Mouse (Mus musculus) activated CD4-positive, CD25-positive, alpha-beta regulatory T cell, adult 4 months (primary cell): ENCODE results near the gene 2010111I01Rik. TPM values are rescaled to one million over a fixed set of nuclear protein-coding genes. Genes with fewer than 3 reads are reported as not detected.

Experiments used
- ATAC-seq: one replicate; pipeline ENCODE4 v1.8.0; 2017
- polyA plus RNA-seq, 2 experiments: library from polyadenylated mRNA; unstranded; fragments of 100-300 nt; shearing (Covaris generic); gene quantifications; one replicate each; pipeline ENCODE4 v1.2.1; 2017

Gene 2010111I01Rik
- polyA plus RNA-seq, 2 experiments from 2014 or later = 210 to 226 TPM

- no peak for ATAC-seq
Measured at GRCm38 (mm10) chr13:63032304-63032830, 67.7 kb downstream of the 2010111I01Rik start.

DNA sequence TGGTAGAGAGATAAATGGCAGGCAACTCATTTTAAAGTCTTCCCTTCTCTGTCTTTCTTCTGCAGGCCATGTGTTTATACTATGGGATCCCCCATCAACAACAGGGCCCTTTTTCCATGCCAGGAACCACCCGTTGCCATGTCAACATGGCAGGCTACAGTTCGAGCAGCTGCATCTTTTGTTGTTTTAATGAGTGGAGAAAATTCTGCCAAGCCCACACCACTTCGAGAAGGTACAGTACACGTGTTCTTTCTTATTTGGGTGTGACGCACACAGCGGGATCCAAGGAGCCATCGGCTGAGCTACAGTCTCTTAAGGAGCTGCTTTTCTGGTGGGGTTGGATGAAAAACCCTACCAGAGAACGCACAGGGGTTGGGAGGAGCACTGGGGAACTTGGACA lies 68.3 kb downstream of the 2010111I01Rik start:
- ATAC-seq = no peak

GRCm38 (mm10) chr13:63033364-63033763 lies 68.7 kb downstream of the 2010111I01Rik start:
- ATAC-seq = no peak

DNA sequence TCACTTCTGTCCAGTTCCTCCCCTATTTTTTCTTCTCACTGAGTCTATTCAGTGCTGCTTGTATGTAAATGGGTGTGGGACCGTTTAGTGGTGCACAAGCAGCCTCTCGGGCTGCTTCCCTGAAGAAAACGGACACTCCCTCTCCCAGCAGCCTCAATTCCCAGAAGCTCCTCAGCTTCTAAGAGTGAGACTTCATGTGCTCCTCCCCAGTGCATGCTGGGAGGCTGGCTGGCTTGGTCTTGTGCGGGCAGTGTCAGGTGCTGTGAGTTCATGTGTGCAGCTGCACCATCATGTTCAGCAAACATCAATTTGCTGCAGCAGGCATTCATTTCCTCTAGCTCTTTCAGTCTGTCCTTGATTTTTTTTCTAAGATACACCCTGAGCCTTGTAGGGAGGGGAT lies 70.0 kb downstream of the 2010111I01Rik start:
- ATAC-seq = no peak

DNA sequence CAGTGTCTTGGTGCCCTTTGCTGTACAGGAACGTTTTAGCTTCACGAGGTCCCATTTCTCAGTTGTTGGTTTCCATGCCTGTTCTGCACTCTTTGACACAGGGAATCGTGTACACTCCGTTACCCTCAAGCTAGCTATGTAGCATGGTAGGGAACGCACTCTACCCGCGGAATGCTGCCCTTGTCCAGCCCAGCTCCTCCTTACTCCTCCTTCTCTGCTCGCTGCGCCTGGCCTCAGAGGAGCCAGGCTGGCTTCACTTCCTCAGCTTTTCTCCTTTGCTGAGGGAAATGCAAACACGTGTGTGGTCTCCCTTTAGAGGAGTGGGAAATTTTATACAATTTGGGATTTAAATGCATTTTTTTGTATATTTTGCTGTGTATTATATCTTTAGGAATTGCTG lies 73.2 kb downstream of the 2010111I01Rik start:
- no peak for ATAC-seq

GRCm38 (mm10) chr13:63038415-63038814 lies 73.7 kb downstream of the 2010111I01Rik start:
- no peak for ATAC-seq

DNA sequence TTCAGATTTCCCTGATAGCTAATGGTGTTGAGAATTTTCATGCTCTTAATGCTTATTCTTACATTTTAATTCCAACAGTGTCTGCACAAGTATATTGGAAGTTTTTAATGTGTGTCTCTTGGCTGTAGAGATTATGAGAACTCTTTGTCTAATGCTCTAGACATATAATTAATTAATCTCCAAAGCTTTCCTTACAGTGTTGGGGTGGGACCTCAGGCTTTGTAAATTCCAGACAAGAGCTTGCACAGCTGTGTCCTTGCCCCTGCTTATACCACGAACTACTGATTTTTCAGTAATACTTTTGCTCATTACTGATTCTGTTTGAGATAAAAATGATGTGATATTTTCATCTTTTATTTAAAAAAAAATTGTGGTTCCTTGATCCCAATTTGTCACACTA lies 74.2 kb downstream of the 2010111I01Rik start:
- no peak for ATAC-seq

- no peak for ATAC-seq
Measured at GRCm38 (mm10) chr13:63039326-63039725, 74.6 kb downstream of the 2010111I01Rik start.

DNA sequence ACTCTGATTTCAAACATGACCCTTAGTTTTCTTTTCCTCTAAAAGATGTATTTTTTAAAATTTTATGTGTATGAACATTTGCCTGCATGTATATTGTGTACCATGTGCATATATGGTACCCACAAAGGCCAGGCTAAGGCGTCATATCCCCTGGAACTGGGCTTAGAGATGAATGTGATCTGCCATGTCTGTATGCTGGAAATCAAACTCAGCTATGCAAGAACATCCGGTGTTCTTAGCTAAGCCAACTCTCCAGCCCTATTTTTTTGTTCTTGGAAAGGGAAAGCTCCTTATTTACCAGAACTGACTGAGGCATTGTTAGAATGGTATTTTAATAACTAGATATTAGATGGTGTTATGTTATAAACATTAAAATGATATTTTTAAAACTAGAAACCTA lies 75.2 kb downstream of the 2010111I01Rik start:
- ATAC-seq = no peak

GRCm38 (mm10) chr13:63045504-63046205 lies 81.0 kb downstream of the 2010111I01Rik start:
- ATAC-seq = no peak

DNA sequence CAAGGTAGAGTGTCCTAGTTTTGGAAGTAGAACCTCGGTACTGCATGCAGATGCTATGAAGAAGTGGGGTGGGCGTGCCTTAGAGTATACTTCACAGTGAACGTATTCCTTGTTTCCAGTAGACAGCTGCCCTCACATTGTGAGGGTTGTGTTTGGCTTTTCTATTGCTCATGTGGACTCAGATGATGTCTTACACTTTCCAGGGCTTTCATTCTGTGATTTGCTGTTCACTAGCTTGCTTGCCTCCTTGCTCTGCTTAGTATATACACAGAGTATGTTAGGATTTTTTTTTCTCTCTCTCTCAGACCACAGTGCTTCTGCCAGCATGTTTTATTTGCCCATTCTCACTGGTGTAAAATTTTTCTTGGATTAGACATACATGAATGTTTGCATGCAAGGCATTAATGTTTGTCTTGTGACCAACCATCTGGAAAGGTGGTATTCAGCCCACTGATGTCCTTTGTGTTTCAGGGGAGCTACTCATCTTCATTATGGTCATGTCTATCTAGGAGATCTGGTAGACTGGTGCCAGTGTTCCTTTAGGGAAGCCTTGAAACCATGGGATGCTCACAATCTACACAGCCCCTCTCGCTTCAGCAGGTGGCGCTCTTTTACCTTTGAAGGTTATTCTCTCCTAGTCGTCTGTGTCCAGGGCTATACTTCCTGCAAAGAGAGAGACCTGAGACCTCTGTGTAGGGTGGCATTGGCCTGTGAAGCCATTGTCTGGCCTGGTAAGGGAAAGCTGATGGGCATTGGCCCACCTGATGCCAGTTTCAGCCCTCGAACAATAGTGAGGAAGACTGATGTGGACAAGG lies 81.7 kb downstream of the 2010111I01Rik start:
- ATAC-seq = no peak

DNA sequence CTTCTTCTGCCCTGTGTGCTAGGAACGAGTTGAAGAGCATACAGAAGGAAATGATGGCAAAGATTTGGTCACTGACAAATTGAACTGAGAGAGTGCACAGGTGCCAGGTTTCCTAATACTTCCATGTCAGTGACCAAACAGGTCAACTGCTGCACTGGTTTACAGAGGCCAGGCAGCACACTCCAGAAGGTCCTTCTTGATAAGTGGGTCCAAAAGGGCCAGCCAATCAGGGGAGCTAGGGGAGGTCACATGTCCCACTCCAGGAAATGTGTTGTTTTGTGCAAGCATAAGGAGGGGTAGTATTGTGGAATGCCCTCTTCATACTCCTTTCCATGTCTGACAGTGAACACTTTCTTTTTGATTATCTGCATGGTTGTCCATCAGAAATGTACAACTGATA lies 99.0 kb downstream of the 2010111I01Rik start:
- no peak for ATAC-seq

- no peak for ATAC-seq
Measured at GRCm38 (mm10) chr13:63066607-63067006, 101.9 kb downstream of the 2010111I01Rik start.

- ATAC-seq = no peak
Measured at GRCm38 (mm10) chr13:63068371-63069136, 103.9 kb downstream of the 2010111I01Rik start.

DNA sequence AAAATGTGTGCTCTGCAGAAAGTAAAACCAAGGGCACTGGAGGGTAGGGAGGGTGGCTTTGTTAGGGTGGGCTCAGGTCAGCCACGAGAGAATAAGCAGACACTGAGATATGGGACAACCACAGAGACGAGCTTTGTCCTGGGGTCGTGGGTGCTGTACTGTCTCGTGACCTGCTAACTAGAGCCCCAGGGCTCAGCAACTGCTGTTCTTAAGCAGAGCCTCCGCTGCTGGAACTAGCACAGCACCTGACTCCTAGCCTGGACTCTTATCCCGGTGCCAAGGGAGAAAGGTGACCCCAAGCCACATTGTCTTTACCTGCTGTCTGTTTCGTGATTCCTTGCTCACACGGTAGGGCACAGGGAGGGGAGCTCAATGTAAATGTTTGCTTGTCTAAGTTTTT lies 107.2 kb downstream of the 2010111I01Rik start:
- no peak for ATAC-seq

- ATAC-seq = no peak
Measured at GRCm38 (mm10) chr13:63072376-63072775, 107.7 kb downstream of the 2010111I01Rik start.

DNA sequence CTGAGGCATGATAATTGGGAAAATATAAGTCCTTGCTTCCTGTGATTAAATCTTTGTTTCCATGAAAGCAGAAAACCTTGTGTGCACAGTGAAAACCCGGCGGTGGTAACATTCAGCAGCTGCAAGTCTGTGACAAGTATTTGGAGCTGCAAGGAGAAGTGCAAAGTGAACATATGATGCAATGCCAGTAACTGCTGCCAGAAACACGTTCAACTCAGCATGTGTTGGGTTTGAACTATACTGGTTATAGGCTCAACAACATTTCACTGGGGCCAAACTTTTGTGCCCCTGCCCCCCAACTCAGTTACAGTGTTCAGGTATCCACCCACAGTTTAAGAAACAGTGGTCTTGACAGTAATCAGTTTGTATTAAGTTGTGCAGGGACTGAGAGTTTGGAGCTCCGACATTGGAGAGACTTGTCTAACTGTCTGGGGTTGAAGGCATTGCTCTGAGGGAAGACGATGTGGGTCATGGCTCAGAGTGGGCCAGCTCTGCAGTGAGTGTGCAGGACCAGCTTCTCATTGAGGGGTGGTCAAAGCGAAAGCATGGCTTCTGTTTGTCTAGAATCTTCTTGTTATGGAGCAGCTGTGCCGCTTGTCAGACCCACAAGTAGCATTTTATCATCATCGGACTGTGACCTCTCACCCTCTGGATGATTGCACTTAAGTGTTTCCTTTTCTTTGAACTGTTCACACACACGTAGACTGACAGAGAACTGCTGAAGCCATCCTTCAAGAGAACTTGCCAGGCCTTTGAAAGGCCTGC lies 109.4 kb downstream of the 2010111I01Rik start:
- ATAC-seq = no peak

DNA sequence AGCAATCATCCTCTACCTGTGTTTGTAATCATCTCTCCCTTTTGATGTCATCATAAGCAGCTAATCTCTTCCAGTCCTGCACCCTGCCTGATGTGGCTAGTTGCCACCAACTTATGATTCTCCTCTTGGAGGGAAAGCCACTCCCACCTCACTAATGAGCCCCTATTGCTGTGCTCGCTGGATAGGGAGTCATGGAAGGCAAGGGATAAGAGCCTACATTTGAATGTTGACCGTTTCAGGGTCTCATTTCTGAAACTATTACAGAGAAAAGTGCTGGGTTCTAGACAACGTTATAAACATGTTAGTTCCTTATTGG lies 109.9 kb downstream of the 2010111I01Rik start:
- ATAC-seq = no peak

DNA sequence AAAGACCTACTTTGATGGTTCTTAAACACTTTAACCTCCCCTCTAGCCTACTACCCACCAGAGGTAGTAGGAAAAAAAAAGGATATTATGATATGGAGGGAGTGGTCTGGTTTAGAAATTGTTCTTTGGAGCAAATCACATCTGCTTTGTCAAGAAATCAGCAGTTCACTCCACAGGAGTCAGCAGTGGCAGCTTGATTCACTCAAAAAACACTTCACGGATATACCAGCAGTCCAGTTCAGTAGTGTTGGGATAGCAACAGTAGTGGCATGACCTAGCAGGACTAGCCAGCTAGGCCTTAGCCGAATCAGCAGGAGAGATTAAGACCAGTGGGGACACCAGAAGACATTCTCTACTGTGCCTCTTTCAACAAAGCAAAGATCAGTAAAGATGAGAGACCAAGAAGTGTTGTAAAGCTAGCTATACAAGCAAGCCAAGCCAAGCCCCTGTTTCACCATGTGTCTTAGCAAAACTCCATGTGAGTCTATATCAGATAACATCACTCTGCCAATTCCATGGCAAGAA lies 110.7 kb downstream of the 2010111I01Rik start:
- no peak for ATAC-seq

GRCm38 (mm10) chr13:63080191-63080590 lies 115.5 kb downstream of the 2010111I01Rik start:
- ATAC-seq = no peak

DNA sequence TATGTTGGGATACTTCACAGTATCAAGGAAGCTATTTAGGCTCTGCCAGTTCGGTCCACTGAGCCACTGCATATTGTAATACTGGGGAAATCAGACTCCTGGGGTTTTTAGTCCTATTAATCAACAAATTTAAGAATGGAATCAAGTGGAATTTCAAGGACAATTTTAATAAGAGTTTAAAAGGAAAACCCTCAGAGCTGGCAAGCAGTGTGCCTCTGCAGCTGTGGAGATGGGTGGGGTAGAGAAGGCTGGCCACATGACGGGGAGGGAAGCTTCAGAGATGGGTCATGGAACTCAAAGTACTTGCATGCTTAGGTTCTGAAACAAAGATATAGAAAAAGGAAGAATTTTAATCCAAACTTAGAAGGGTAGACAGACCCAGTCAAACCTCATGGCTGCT lies 116.1 kb downstream of the 2010111I01Rik start:
- no peak for ATAC-seq

- ATAC-seq = no peak
Measured at GRCm38 (mm10) chr13:63082555-63083136, 118.0 kb downstream of the 2010111I01Rik start.
